Mouse (Mus musculus): ENCODE measurements around the gene Faap100.

GRCm38 (mm10) chr11:120366443-120367027 lies 12.0 kb downstream of the Faap100 start:
- no peak for TF ChIP-seq CTCF (IDR thresholded peaks at IDR 0.05; ENCODE audit: extremely low read depth, insufficient read length, insufficient replicate concordance, low read depth, low read length)
- TF ChIP-seq POLR2A (IDR thresholded peaks at IDR 0.05; ENCODE audit: low read depth, low read length) = no peak

Data from small intestine, adult 2 months (tissue).